Mouse (Mus musculus): ENCODE data around the gene 2010111I01Rik. TPM values are rescaled to one million over a fixed set of nuclear protein-coding genes. Genes with fewer than 3 reads are reported as not detected.
"Not testable (repeated sequence)": the region's sequence is repeated elsewhere in the genome, so short reads cannot be mapped to it uniquely, and the experiment has no call there.

2010111I01Rik gene
- polyA plus RNA-seq, 1 experiment = 26.6 TPM

- Histone ChIP-seq H3K27ac (ENCODE audit: control insufficient read depth, insufficient read depth, low read depth, low read length) (no peak overlapping the region), H3K27me3 (ENCODE audit: control insufficient read depth, insufficient read depth, low read length) (no peaks in the 10 kb centered on the region), H3K36me3 (ENCODE audit: control insufficient read depth, insufficient read depth, low read length) (no peaks in the 10 kb centered on the region), H3K4me1 (ENCODE audit: control insufficient read depth, insufficient read depth, low read length) (no peaks in the 10 kb centered on the region), H3K4me3 (ENCODE audit: control insufficient read depth, low read depth, low read length) (no peak overlapping the region)
- TF ChIP-seq POLR2A (IDR thresholded peaks at IDR 0.05; ENCODE audit: control insufficient read depth, low read depth, low read length) = no peak
- no peak for TF ChIP-seq CTCF (IDR thresholded peaks at IDR 0.05; ENCODE audit: control insufficient read depth, insufficient read depth, insufficient replicate concordance, low read depth, low read length)
Observed at GRCm38 (mm10) chr13:63080191-63080590, 115.5 kb downstream of the 2010111I01Rik start.

DNA sequence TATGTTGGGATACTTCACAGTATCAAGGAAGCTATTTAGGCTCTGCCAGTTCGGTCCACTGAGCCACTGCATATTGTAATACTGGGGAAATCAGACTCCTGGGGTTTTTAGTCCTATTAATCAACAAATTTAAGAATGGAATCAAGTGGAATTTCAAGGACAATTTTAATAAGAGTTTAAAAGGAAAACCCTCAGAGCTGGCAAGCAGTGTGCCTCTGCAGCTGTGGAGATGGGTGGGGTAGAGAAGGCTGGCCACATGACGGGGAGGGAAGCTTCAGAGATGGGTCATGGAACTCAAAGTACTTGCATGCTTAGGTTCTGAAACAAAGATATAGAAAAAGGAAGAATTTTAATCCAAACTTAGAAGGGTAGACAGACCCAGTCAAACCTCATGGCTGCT, 116.1 kb downstream of the 2010111I01Rik start:
- no peaks in the 10 kb centered on the region for H3K4me1 ChIP-seq (ENCODE audit: control insufficient read depth, insufficient read depth, low read length)
- H3K27ac ChIP-seq (ENCODE audit: control insufficient read depth, insufficient read depth, low read depth, low read length) = no peak overlapping the region
- H3K27me3 ChIP-seq (ENCODE audit: control insufficient read depth, insufficient read depth, low read length) = no peaks in the 10 kb centered on the region
- no peaks in the 10 kb centered on the region for H3K36me3 ChIP-seq (ENCODE audit: control insufficient read depth, insufficient read depth, low read length)
- TF ChIP-seq POLR2A (IDR thresholded peaks at IDR 0.05; ENCODE audit: control insufficient read depth, low read depth, low read length) = no peak
- no peak for TF ChIP-seq CTCF (IDR thresholded peaks at IDR 0.05; ENCODE audit: control insufficient read depth, insufficient read depth, insufficient replicate concordance, low read depth, low read length)
- H3K4me3 ChIP-seq (ENCODE audit: control insufficient read depth, low read depth, low read length) = no peak overlapping the region

DNA sequence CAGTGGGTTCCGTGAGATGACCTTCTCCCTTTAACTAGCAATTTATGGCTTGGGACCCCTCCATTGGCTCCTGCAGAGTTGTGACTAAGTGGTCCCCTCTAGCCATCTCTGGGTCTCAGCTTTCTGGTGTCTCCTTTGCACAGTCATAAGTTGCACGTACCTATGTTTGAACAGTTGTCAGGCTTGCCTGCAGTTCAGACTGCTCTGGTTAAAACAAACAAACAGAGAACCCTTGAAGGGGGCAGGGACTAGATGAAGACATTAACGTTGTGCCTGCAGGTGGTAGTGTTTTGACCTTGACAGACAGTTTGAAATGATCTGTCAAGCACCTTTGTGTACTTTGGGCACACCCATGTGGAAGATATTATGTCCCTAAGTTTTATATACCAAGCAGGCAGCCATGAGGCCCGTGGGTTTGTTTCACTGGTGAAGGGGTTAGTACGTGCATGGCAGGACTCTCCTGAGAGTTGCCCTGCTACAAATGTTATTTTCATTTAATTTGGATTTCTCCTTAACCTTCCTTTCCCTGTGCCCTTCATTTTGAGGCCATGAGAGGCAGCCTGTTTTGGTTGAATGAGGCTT, 118.0 kb downstream of the 2010111I01Rik start:
- no peak for TF ChIP-seq POLR2A (IDR thresholded peaks at IDR 0.05; ENCODE audit: control insufficient read depth, low read depth, low read length)
- TF ChIP-seq CTCF (IDR thresholded peaks at IDR 0.05; ENCODE audit: control insufficient read depth, insufficient read depth, insufficient replicate concordance, low read depth, low read length) = no peak
- Histone ChIP-seq H3K4me3 (ENCODE audit: control insufficient read depth, low read depth, low read length) (no peak overlapping the region), H3K4me1 (ENCODE audit: control insufficient read depth, insufficient read depth, low read length) (no peaks in the 10 kb centered on the region), H3K27me3 (ENCODE audit: control insufficient read depth, insufficient read depth, low read length) (no peaks in the 10 kb centered on the region), H3K36me3 (ENCODE audit: control insufficient read depth, insufficient read depth, low read length) (no peaks in the 10 kb centered on the region), H3K27ac (ENCODE audit: control insufficient read depth, insufficient read depth, low read depth, low read length) (no peak overlapping the region)

DNA sequence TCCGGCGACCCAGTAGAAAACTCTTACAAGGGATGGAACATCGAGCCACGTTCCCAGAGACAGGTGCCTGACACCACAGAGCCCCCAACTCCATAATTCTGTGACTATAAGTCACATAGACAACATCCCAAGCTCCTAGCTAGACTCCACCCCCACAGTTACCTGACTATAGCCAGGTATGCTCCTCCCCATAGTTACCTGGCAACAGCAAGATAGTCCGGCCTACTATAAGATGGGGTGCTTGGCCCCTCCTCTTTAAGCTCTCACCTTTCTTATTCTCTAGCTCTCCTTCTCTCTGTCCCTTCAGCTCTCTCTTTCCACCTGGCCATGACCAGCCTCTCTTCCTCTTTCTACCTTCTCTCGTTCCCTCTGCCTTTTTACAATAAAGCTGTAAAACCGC, 118.4 kb downstream of the 2010111I01Rik start:
- H3K4me3 ChIP-seq (ENCODE audit: control insufficient read depth, low read depth, low read length); H3K36me3 ChIP-seq (ENCODE audit: control insufficient read depth, insufficient read depth, low read length); H3K27me3 ChIP-seq (ENCODE audit: control insufficient read depth, insufficient read depth, low read length); H3K4me1 ChIP-seq (ENCODE audit: control insufficient read depth, insufficient read depth, low read length); H3K27ac ChIP-seq (ENCODE audit: control insufficient read depth, insufficient read depth, low read depth, low read length): not testable (repeated sequence)

DNA sequence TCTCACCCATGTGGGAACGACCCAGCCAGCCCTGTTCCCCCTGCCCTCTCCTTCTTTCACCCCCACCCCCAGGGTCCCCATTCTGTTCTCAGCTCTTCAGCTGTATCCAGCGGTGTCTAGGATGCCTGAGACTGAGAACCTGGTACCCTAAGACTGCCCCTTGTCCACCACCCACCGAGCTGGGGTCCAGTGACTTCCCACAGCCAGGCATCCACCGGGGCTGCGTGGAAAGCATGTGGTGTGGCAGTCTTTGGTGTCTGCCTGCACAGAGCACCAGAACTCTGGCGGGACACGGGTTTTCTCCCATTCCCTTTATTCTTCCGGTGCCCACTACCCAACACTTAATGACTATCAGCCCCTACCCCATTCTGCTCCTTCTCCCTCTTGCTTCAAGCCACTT, 119.0 kb downstream of the 2010111I01Rik start:
- no peak overlapping the region for H3K4me3 ChIP-seq (ENCODE audit: control insufficient read depth, low read depth, low read length)
- no peaks in the 10 kb centered on the region for H3K4me1 ChIP-seq (ENCODE audit: control insufficient read depth, insufficient read depth, low read length)
- no peaks in the 10 kb centered on the region for H3K27me3 ChIP-seq (ENCODE audit: control insufficient read depth, insufficient read depth, low read length)
- no peak overlapping the region for H3K27ac ChIP-seq (ENCODE audit: control insufficient read depth, insufficient read depth, low read depth, low read length)
- no peaks in the 10 kb centered on the region for H3K36me3 ChIP-seq (ENCODE audit: control insufficient read depth, insufficient read depth, low read length)
- TF ChIP-seq POLR2A (IDR thresholded peaks at IDR 0.05; ENCODE audit: control insufficient read depth, low read depth, low read length) = no peak
- TF ChIP-seq CTCF (IDR thresholded peaks at IDR 0.05; ENCODE audit: control insufficient read depth, insufficient read depth, insufficient replicate concordance, low read depth, low read length) = no peak

DNA sequence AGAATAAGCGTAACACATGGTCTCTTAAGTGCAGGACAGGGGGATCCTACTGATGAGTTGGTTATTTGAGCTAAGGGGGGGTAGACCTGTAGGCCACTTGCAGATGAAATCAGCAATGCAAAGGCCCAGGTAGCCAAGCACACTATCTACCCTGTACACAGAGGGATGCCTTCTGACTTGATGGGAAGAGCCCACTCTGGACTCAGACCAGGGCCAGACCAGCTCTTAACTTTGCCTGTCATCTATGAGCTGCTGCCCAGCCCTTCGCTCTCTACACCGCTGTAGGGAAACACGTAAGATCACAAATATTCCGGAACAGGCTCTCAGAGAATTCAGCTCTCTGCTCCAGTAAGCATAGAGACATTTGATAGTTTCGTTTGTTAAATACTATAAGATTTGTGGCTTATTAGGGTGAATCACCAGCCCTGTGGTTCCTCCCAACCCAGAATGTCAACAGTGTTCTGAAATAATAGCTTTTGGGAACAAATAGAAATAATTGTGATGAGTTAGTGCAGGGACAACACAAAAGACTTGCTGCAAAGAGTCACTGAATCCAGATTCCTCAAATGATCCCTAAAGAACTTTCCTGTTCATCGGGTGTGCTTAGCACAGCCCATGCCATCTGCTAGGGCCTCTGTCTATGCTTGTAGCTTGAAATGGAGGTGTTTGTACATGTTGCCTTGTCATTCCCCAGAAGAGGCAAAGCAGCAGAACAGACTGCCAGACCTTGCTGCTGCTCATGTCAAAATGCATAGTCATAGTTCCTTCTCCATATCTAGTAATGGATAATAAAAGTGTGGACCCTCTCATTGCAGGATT, 123.4 kb downstream of the 2010111I01Rik start:
- H3K4me3 ChIP-seq (ENCODE audit: control insufficient read depth, low read depth, low read length) = no peak overlapping the region
- no peaks in the 10 kb centered on the region for H3K4me1 ChIP-seq (ENCODE audit: control insufficient read depth, insufficient read depth, low read length)
- no peaks in the 10 kb centered on the region for H3K36me3 ChIP-seq (ENCODE audit: control insufficient read depth, insufficient read depth, low read length)
- no peak overlapping the region for H3K27ac ChIP-seq (ENCODE audit: control insufficient read depth, insufficient read depth, low read depth, low read length)
- H3K27me3 ChIP-seq (ENCODE audit: control insufficient read depth, insufficient read depth, low read length) = no peaks in the 10 kb centered on the region
- no peak for TF ChIP-seq CTCF (IDR thresholded peaks at IDR 0.05; ENCODE audit: control insufficient read depth, insufficient read depth, insufficient replicate concordance, low read depth, low read length)
- TF ChIP-seq POLR2A (IDR thresholded peaks at IDR 0.05; ENCODE audit: control insufficient read depth, low read depth, low read length) = no peak

DNA sequence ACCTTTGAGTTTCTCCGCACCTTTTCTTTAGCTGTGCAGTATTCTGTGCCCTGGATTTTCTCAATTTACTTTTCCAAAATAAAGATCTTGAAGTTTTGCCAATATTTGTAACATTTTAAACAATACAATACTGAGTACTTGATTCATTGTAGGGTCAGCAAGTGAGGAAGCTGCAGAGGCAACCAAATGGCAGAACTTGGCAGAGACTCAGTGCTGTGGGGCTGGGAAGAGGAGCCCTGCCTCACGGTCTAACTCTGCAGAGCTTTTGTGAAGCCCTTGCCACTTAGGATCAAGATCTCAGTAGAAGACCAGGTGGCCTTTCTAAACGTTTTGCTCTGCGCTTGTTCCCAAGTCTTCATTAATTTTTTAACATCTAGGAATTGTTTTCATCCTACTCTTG, 124.8 kb downstream of the 2010111I01Rik start:
- Histone ChIP-seq H3K4me3 (ENCODE audit: control insufficient read depth, low read depth, low read length) (no peak overlapping the region), H3K27ac (ENCODE audit: control insufficient read depth, insufficient read depth, low read depth, low read length) (no peak overlapping the region), H3K4me1 (ENCODE audit: control insufficient read depth, insufficient read depth, low read length) (0 out of 2 replicates have a peak, but pooled peaks cover 2% of the 10 kb centered on the region), H3K27me3 (ENCODE audit: control insufficient read depth, insufficient read depth, low read length) (no peaks in the 10 kb centered on the region), H3K36me3 (ENCODE audit: control insufficient read depth, insufficient read depth, low read length) (no peaks in the 10 kb centered on the region)
- no peak for TF ChIP-seq POLR2A (IDR thresholded peaks at IDR 0.05; ENCODE audit: control insufficient read depth, low read depth, low read length)
- no peak for TF ChIP-seq CTCF (IDR thresholded peaks at IDR 0.05; ENCODE audit: control insufficient read depth, insufficient read depth, insufficient replicate concordance, low read depth, low read length)
